Mouse (Mus musculus) ES-Bruce4 (cell line): ENCODE measurements around the gene Hist1h2be.
"Not testable (repeated sequence)": the region's sequence is repeated elsewhere in the genome, so short reads cannot be mapped to it uniquely, and the experiment has no call there.

Experiments used
- CTCF ChIP-seq: IDR thresholded peaks from one replicate; pipeline ENCODE4 v1.8.1; 2011; ENCODE audit warnings: low read depth, low read length
- POLR2A ChIP-seq: IDR thresholded peaks from one replicate; pipeline ENCODE4 v1.8.1; 2011; ENCODE audit warnings: low read length; ENCODE audit not compliant: insufficient read depth

GRCm38 (mm10) chr13:23542225-23542980 is 78.5 kb downstream of the Hist1h2be start:
- not testable (repeated sequence) for TF ChIP-seq CTCF, POLR2A
